Mouse (Mus musculus): Measurements from ENCODE around the gene Pold2.

DNA sequence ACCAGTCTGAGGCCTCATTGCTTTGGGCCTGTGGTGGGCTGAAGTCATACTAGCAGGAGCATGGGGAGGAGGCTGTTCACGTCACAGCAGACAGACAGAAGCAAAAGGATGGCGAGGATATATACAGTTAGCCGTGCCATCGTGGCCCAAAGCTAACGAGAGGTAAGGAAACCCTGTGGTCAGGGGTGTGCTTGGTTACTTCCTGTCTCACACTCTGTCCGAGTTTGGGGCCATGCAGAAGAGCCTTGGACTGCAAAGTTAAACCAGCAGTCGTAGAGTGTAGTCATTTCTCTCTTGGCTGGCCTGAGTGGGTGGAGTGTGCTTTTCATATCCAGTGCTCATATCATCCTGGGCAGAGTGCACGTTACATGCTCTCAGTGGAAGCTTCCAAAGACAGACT, 4.4 kb upstream of the Pold2 start:
- TF ChIP-seq POLR2A (IDR thresholded peaks at IDR 0.05; ENCODE audit: borderline replicate concordance, control insufficient read depth, low read depth, low read length) (no peak), CTCF (IDR thresholded peaks at IDR 0.05; ENCODE audit: control insufficient read depth, insufficient read depth, low read length) (no peak)

Data from bone marrow, adult 2 months (tissue).